Mouse (Mus musculus) forebrain, embryonic 14.5 days (tissue): ENCODE results near the gene Tmtc1. TPM values are rescaled to one million over a fixed set of nuclear protein-coding genes. Genes with fewer than 3 reads are reported as not detected.

ENCODE experiments used
- ATAC-seq: fragments of 200-750 bp; cut with Nextera tagmentation; 2 replicates; pipeline ENCODE4 v1.8.0; 2017; ENCODE audit warnings: mild to moderate bottlenecking, moderate library complexity
- DNase-seq: peaks from one replicate; pipeline ENCODE4 v3.0.0-alpha.2; 2015; ENCODE audit warnings: low spot score
- H3K27ac ChIP-seq: fragments of 300-500 bp; sonication (generic); 2 replicates; pipeline ENCODE4 v1.5.1; 2014; ENCODE audit warnings: low read depth, mild to moderate bottlenecking, control low read depth, low read length, moderate library complexity
- H3K27me3 ChIP-seq: fragments of 300-500 bp; sonication (generic); replicated peaks from 2 replicates; pipeline ENCODE4 v1.6.1; 2014; ENCODE audit warnings: low read length, control low read depth, mixed read lengths; ENCODE audit not compliant: control insufficient read depth, insufficient read depth
- H3K36me3 ChIP-seq: fragments of 300-500 bp; sonication (generic); 2 replicates; pipeline ENCODE4 v1.6.1; 2014; ENCODE audit warnings: low read length, control low read depth; ENCODE audit not compliant: control insufficient read depth, insufficient read depth
- H3K4me1 ChIP-seq: fragments of 300-500 bp; sonication (generic); 2 replicates; pipeline ENCODE4 v1.6.1; 2014; ENCODE audit warnings: antibody characterized with exemption, low read length, control low read depth; ENCODE audit not compliant: control insufficient read depth, insufficient read depth
- H3K4me2 ChIP-seq: fragments of 300-500 bp; sonication (generic); 2 replicates; pipeline ENCODE4 v1.6.1; 2014; ENCODE audit warnings: mild to moderate bottlenecking, control low read depth, low read length
- H3K4me3 ChIP-seq: fragments of 300-500 bp; sonication (generic); 2 replicates; pipeline ENCODE4 v1.5.1; 2014; ENCODE audit warnings: low read depth, low read length, control low read depth
- H3K9ac ChIP-seq: fragments of 300-500 bp; sonication (generic); 2 replicates; pipeline ENCODE4 v1.6.1; 2014; ENCODE audit warnings: mild to moderate bottlenecking, low read length, control low read depth, moderate library complexity
- H3K9me3 ChIP-seq: fragments of 300-500 bp; sonication (generic); replicated peaks from 2 replicates; pipeline ENCODE4 v1.6.1; 2016; ENCODE audit warnings: low read length, control low read depth, mixed read lengths; ENCODE audit not compliant: control insufficient read depth
- WGBS: fragments of 180-500 bp; shearing (Covaris S2); extraction: QIAGEN DNeasy Blood & Tissue Kit; methylation state at CpG from one replicate; pipeline ENCODE4 v1.1.7; 2014; 5-methylcytosine and 5-hydroxymethylcytosine counted together
- polyA plus RNA-seq: library from polyadenylated mRNA; unstranded; fragments of >200 nt; fragmentation: Nextera tagmentation; extraction: Ambion mirVana; gene quantifications from 2 replicates; pipeline ENCODE4 v1.2.1, GENCODE M21; 2014

Tmtc1 gene
- polyA plus RNA-seq, 1 experiment from 2014 or later: 1.3 TPM

DNA sequence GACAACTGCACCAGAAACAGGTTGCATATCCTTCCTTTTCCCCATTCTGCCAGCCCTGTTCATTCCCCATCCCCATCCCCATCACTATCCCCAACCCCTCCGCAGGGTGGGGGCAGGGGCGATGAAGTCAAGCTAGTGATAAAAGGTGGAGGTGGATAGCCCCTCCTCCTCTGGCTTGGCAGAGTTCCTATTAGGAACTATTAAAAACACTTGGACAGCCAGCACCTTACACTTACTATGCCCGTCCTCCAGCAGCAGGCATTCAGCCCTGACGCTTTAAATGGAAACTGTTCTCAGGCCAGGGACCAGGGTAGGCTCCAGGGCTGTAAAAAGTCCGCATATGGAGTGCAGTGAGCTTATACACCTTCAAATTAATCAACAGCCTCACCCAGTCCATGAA is 2.3 kb downstream of the Tmtc1 start:
- H3K9ac ChIP-seq: 0 out of 2 replicates have a peak overlapping the region, but pooled peaks have one; percentile 7
- WGBS: 6% methylated on average over 5 of the region's 5 CpGs
- H3K4me2 ChIP-seq: peak overlapping the region; percentile 94
- no peaks in the 10 kb centered on the region for H3K36me3 ChIP-seq
- H3K27ac ChIP-seq: no peak overlapping the region
- peaks cover 4% of the 10 kb centered on the region for H3K4me1 ChIP-seq
- DNase-seq (peak; percentile 13), ATAC-seq (no peak)
- H3K27me3 ChIP-seq: peaks cover 15% of the 10 kb centered on the region; the same call in 1 of the 2 replicates
- H3K9me3 ChIP-seq: no peaks in the 10 kb centered on the region
- peak overlapping the region; percentile 64; the same call in 1 of the 2 replicates for H3K4me3 ChIP-seq

- ATAC-seq (no peak), DNase-seq (no peak)
- Histone ChIP-seq H3K4me2 (no peak overlapping the region), H3K4me1 (peaks cover 4% of the 10 kb centered on the region), H3K27ac (no peak overlapping the region), H3K9me3 (no peaks in the 10 kb centered on the region), H3K4me3 (no peak overlapping the region), H3K9ac (no peak overlapping the region), H3K27me3 (peaks cover 15% of the 10 kb centered on the region; the same call in 1 of the 2 replicates), H3K36me3 (no peaks in the 10 kb centered on the region)
- 75% methylated on average over 4 of the region's 4 CpGs for WGBS
Observed at GRCm38 (mm10) chr6:148439101-148439500, 5.1 kb downstream of the Tmtc1 start.

DNA sequence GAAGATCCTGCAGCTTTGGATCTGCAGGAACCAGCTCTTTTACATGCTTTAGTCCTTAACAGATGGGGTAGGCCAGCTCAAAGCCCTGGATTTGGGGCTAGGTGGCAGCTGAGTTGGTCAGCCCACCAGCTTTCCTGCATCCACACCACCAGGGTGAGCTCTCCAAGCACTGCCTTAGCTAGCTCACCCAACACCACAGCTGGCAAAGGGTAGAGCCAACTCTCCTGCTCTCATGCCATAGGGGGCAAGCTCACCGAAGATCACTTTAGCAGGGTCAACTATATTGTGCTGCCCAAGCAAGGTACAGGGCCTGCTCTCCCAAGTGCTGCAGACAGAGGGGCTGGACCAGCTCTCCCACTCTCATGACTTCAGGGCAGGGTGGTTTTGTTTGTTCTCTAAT is 6.6 kb downstream of the Tmtc1 start:
- DNase-seq: no peak
- ATAC-seq: no peak
- Histone ChIP-seq H3K36me3 (no peaks in the 10 kb centered on the region), H3K9me3 (no peaks in the 10 kb centered on the region), H3K9ac (no peak overlapping the region), H3K4me3 (no peak overlapping the region), H3K27ac (no peak overlapping the region), H3K4me1 (peaks cover under 1% of the 10 kb centered on the region; the same call in 1 of the 2 replicates), H3K4me2 (no peak overlapping the region), H3K27me3 (peaks cover 12% of the 10 kb centered on the region; the same call in 1 of the 2 replicates)
- WGBS: 88% methylated on average over 1 of the region's 1 CpGs

- Histone ChIP-seq H3K36me3 (no peaks in the 10 kb centered on the region), H3K4me3 (no peak overlapping the region), H3K9ac (no peak overlapping the region), H3K4me1 (no peaks in the 10 kb centered on the region), H3K27me3 (0 out of 2 replicates have a peak, but pooled peaks cover 7% of the 10 kb centered on the region), H3K27ac (no peak overlapping the region), H3K4me2 (no peak overlapping the region), H3K9me3 (no peaks in the 10 kb centered on the region)
- ATAC-seq (no peak), DNase-seq (no peak)
- WGBS: 83% methylated on average over 7 of the region's 7 CpGs
Observed at GRCm38 (mm10) chr6:148436441-148437001, 7.7 kb downstream of the Tmtc1 start.

GRCm38 (mm10) chr6:148421577-148421976 is 22.6 kb downstream of the Tmtc1 start:
- no peak overlapping the region for H3K4me2 ChIP-seq
- no peaks in the 10 kb centered on the region for H3K36me3 ChIP-seq
- H3K9ac ChIP-seq: no peak overlapping the region
- WGBS: 54% methylated on average over 7 of the region's 7 CpGs
- H3K27ac ChIP-seq: no peak overlapping the region
- no peaks in the 10 kb centered on the region for H3K9me3 ChIP-seq
- no peak overlapping the region for H3K4me3 ChIP-seq
- no peak for ATAC-seq
- H3K27me3 ChIP-seq: no peaks in the 10 kb centered on the region
- H3K4me1 ChIP-seq: no peaks in the 10 kb centered on the region
- DNase-seq: peak; percentile 22

DNA sequence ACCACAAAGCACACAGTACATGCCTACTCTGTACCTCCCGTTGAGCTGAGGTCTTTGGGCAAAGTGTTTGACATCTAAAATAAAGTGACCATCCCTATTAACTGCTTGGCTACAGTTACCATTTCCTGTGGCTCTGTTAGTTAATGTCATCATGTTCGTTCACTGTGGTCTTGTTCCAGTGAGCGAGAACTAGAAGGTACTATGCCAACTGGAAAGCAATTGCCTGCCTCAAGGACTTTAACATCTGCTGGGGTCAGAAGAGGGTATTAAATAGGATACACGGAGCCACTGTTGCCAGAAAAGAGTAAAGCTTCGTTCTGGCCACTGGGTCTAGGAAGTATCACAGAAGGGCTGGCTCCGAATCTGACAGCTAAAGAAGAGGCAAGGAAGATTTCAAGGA is 23.8 kb downstream of the Tmtc1 start:
- 84% methylated on average over 6 of the region's 6 CpGs for WGBS
- Histone ChIP-seq H3K4me2 (no peak overlapping the region), H3K4me3 (no peak overlapping the region), H3K4me1 (no peaks in the 10 kb centered on the region), H3K27ac (no peak overlapping the region), H3K9ac (no peak overlapping the region), H3K9me3 (no peaks in the 10 kb centered on the region), H3K36me3 (no peaks in the 10 kb centered on the region), H3K27me3 (no peaks in the 10 kb centered on the region)
- no peak for ATAC-seq
- DNase-seq: no peak

- ATAC-seq (no peak), DNase-seq (no peak)
- H3K9ac ChIP-seq: no peak overlapping the region
- H3K27ac ChIP-seq: no peak overlapping the region
- H3K4me3 ChIP-seq: no peak overlapping the region
- WGBS: 72% methylated on average over 2 of the region's 2 CpGs
- H3K9me3 ChIP-seq: no peaks in the 10 kb centered on the region
- no peaks in the 10 kb centered on the region for H3K36me3 ChIP-seq
- no peaks in the 10 kb centered on the region for H3K4me1 ChIP-seq
- no peaks in the 10 kb centered on the region for H3K27me3 ChIP-seq
- H3K4me2 ChIP-seq: no peak overlapping the region
Observed at GRCm38 (mm10) chr6:148416597-148416996, 27.6 kb downstream of the Tmtc1 start.

- H3K9me3 ChIP-seq: no peaks in the 10 kb centered on the region
- no peaks in the 10 kb centered on the region for H3K27me3 ChIP-seq
- H3K9ac ChIP-seq: no peak overlapping the region
- no peaks in the 10 kb centered on the region for H3K4me1 ChIP-seq
- no peaks in the 10 kb centered on the region for H3K36me3 ChIP-seq
- H3K4me2 ChIP-seq: no peak overlapping the region
- ATAC-seq: no peak
- no peak overlapping the region for H3K27ac ChIP-seq
- H3K4me3 ChIP-seq: no peak overlapping the region
- no peak for DNase-seq
Observed at GRCm38 (mm10) chr6:148413638-148414037, 30.6 kb downstream of the Tmtc1 start.

DNA sequence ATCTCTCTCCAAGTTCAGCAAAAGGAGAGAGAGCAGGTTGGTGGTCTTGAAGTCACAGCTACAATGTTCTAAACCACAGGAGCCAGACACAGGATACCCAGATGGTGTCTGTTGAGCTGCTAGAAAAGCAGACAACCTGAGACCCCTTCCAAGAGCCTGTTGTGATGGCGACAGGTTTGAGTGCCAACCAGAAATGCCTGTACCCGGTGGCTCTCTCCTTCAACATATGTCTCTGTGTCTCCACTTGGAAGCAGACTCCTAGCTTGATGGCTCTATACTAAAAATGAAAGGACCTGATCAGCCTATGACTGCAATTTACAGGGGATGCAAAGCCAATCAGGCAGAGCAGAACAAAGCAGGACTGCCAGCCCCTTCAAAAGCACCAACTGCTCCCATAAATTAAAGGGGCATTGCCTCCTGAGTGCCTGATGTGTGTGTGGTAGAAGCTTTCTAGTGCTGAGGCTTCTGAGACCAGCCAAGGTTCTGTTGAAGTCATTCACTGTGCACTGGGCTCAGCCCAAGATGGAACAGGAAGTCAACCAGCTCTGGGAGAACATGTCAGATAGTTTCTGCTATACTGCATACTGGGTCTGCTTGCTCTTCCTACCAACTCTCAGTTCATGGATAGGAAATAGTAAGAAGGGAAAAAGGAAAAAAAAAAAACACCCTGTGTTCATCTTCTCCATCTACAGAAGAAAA is 37.2 kb downstream of the Tmtc1 start:
- peak; percentile 64 for DNase-seq

More for the DNA sequence above, 37.2 kb downstream of the Tmtc1 start:
- ATAC-seq: peak; percentile 84
- Histone ChIP-seq H3K27ac (no peak overlapping the region), H3K4me3 (no peak overlapping the region), H3K4me2 (no peak overlapping the region), H3K4me1 (no peaks in the 10 kb centered on the region), H3K9ac (no peak overlapping the region), H3K9me3 (no peaks in the 10 kb centered on the region), H3K36me3 (no peaks in the 10 kb centered on the region), H3K27me3 (no peaks in the 10 kb centered on the region)
- 57% methylated on average over 2 of the region's 2 CpGs for WGBS
